Mouse (Mus musculus): ENCODE results near the gene Ten1. TPM values are rescaled to one million over a fixed set of nuclear protein-coding genes. Genes with fewer than 3 reads are reported as not detected.
A peak's percentile ranks its signal among the peaks of the same experiment; 100 is the strongest.

The Ten1 gene
- total RNA-seq (2015; ENCODE audit: low replicate concordance), result 10.4 and 14.4 TPM in 2 replicates
- 2.7 and 6.4 TPM in 2 replicates for total RNA-seq (2017; ENCODE audit: low replicate concordance)

DNA sequence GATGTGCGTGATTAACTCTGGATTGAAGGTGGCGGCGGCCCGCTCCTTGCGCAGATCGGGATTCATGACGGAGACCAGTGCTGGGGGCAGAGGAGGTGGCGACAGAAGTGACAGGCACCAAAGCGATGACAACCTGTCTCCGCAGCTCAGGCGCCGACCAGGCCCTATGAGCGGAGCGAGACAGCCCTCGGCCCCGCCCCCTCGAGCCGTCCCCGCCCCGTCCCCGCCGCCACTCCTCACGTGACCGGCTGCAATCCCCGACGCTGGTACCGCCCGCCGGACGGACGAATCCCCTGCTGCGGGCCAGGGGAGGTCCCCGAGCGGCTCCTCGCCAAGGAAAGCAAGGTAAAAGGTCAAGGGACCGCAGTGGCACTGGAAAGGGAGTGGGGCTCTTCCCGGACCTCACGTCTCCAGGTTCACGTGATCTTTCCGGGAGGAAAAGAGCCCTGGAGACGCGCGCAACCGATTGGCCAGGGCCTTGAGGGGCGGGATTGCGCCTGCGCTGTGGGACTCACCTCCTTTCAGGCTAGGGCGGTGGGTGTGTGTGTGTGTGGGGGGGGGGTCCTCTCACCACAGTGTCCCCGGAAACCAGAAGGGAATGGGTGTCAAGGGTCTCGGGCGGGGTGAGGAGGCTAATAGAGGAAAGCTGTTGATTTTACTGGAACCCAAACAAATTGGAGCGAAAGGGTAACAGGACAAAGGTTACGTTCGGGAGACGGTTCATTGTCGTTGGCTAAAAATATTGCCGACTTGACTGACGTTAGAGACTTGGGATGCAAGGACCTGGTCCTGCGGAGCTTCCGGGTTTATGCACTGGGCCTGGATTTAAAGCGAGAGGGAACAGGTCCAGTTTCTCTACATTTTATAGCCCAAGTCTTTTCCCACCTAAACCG, at the start of gene Ten1, which contains the start of gene Acox1:
TSS of gene Ten1 (plus strand) at position 217 of the 893 bp plus-strand sequence.
TSS of gene Acox1 (minus strand) at position 407 of the 893 bp plus-strand sequence.
- peak; percentile 91 for ATAC-seq (replicated peaks; ENCODE audit: low FRiP score, poor library complexity, severe bottlenecking)

DNA sequence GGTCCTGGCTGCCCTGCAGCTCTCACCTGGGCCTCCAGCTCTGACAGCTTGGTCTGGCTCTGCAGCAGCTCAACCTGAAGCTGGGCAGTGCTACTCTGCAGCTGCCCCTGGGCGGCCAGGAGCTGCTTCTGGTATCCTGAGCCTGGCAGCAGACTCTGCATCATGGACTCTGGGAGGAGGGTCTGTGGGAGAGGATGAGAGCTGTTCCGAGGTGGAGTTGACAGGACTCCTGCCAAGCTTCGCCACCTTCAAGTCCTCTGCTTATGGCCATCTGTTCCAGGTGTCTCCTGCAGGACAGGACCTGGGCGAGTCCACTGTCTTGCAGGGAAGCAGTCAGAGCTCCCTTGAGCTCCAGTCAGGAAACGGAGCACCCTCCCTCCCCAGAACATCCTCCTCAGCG, 49.3 kb upstream of the Ten1 start:
- no peak for ATAC-seq (replicated peaks; ENCODE audit: low FRiP score, poor library complexity, severe bottlenecking)

GRCm38 (mm10) chr11:116150960-116151359, 47.7 kb upstream of the Ten1 start:
- ATAC-seq (replicated peaks; ENCODE audit: low FRiP score, poor library complexity, severe bottlenecking), result peak; percentile 81

DNA sequence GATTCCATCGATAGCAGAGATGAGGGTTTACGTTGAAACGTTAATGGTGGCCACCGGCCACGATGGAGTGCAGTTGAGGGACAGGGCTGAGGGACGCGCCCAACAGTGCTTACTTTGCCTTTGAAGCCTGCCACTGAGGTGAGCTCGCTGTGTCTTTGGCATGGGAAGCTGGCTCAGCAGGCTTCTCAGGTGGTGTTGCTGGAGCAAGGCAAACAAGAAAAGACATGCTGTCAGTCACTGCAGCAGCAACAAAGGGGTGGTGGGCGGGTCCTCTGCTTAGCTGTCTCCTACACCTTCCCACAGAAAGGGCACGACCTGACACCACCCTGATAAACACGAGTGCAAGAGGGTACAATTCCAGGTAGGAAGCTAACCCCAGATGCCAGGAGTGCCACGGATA, 37.3 kb upstream of the Ten1 start:
- ATAC-seq (replicated peaks; ENCODE audit: low FRiP score, poor library complexity, severe bottlenecking), result no peak

GRCm38 (mm10) chr11:116162146-116162545, 36.5 kb upstream of the Ten1 start:
- no peak for ATAC-seq (replicated peaks; ENCODE audit: low FRiP score, poor library complexity, severe bottlenecking)

- ATAC-seq (replicated peaks; ENCODE audit: low FRiP score, poor library complexity, severe bottlenecking), result no peak
Measured at GRCm38 (mm10) chr11:116163002-116163401, 35.7 kb upstream of the Ten1 start.

GRCm38 (mm10) chr11:116167232-116167631, 31.4 kb upstream of the Ten1 start:
- ATAC-seq (replicated peaks; ENCODE audit: low FRiP score, poor library complexity, severe bottlenecking), result 0 out of 2 replicates have a peak, but pooled peaks have one; percentile 2

- peak; percentile 98 for ATAC-seq (replicated peaks; ENCODE audit: low FRiP score, poor library complexity, severe bottlenecking)
Measured at GRCm38 (mm10) chr11:116167884-116168439, 30.7 kb upstream of the Ten1 start, which contains the start of gene Fbf1. Gene Fbf1, minus strand, starts transcription at chr11:116168166.

GRCm38 (mm10) chr11:116169214-116169613, 29.4 kb upstream of the Ten1 start:
- ATAC-seq (replicated peaks; ENCODE audit: low FRiP score, poor library complexity, severe bottlenecking), result no peak

DNA sequence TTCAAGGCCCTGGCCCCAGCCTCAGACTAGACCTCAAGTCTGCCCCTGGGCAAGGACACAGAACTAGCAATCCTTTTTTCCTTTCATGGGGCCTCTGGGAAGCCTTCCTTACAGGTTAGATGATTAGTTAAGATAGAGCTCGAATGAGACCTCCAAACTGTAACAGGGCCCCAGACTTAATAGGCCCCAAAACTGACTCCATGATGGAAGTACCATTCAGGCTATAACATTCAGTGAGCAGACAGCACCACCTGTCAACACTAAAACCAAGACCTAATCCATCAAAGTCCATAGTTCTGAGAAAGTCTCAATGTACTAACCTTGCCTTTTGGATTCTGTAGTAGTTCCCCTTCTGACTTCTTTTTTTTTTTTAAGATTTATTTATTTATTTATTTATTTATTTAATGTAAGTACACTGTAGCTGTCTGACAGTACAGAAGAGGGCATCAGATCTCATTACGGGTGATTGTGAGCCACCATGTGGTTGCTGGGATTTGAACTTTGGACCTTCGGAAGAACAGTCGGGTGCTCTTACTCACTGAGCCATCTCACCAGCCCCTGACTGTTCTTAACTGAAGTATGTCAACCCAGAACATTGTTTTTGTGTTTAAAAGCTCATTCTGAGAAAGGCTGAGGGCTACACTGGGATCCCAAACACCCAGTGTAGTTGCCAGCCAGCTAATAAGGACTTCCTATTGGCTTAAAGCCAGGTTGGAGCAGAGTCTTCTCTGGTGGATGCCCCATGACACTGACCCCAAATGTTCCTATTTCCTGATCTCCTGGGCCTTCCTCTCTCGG, 28.5 kb upstream of the Ten1 start:
- no peak for ATAC-seq (replicated peaks; ENCODE audit: low FRiP score, poor library complexity, severe bottlenecking)

DNA sequence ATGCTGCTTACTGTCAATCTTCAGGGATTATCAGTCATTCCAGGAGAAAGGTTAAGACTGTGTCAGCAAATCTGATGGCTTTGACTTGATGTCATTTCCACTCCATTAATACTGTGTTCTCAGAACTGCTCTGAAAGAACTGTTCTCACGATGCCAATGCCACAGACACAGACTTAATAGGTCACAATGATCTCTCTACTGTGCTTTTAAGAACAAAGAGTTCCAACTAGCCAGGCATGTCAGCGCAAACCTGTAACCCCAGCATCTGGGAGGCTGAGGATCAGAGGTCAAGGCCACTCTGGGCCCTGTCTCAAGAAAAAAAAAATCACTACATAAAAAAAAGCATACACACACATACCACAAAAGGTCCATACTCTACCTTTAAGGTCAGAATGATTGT, 26.7 kb upstream of the Ten1 start:
- no peak for ATAC-seq (replicated peaks; ENCODE audit: low FRiP score, poor library complexity, severe bottlenecking)

- ATAC-seq (replicated peaks; ENCODE audit: low FRiP score, poor library complexity, severe bottlenecking), result no peak
Measured at GRCm38 (mm10) chr11:116174775-116175448, 23.7 kb upstream of the Ten1 start.

DNA sequence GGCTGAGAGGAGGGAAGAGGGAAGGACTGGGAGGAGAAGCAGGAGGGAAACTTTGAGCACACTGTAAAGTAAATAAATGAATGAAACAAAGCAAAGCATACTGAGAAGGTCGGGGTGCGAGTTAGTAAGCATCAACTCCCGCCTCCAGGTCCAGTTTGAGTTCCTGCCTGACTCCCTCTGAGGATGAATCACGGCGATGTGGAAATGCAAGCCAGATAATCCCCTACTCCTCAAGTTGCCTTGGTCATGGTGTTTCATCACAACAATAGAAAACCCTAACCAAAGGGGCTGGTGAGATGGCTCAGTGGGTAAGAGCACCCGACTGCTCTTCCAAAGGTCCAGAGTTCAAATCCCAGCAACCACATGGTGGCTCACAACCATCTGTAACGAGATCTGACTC, 22.6 kb upstream of the Ten1 start:
- ATAC-seq (replicated peaks; ENCODE audit: low FRiP score, poor library complexity, severe bottlenecking), result no peak

- ATAC-seq (replicated peaks; ENCODE audit: low FRiP score, poor library complexity, severe bottlenecking), result no peak
Measured at GRCm38 (mm10) chr11:116178411-116179121, 20.1 kb upstream of the Ten1 start.

DNA sequence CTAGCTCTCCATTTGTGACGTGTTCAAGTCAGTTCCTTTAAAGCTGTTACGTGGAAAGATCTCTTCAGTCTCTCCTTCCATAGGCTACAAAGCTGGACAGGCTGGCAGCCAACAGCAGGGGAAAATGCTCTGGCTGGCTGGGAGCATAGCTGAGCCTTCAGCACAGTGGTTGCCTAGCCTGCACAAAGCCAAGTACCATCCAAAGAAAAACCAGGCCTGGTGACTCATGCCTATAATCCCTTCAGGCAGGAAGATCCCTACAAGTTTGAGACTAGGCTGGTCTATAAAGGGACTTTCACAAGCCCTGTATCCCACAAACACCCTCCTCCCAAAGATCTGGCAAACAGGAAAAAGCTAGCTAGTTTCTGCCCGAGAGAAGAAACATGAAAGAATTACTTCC, 12.8 kb upstream of the Ten1 start:
- ATAC-seq (replicated peaks; ENCODE audit: low FRiP score, poor library complexity, severe bottlenecking), result no peak

DNA sequence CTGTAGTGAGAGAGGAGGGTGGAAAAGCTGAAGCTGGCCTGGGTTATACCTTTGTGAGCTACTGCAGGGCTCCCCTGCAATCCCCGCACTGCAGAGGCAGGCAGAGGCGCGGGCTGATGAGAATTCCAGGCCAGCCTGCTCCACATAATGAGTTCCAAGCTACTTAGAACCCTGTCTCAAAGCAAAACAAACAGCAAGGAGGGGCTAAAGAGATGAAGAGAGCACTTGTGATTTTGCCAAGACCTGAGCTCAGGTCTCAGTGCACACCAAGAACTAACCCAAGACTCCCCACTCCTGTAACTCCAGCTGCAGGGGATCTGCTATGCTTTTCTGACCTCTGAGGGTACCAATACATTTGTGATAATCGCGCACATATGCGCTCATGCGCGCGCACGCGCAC, 12.3 kb upstream of the Ten1 start:
- ATAC-seq (replicated peaks; ENCODE audit: low FRiP score, poor library complexity, severe bottlenecking), result no peak

DNA sequence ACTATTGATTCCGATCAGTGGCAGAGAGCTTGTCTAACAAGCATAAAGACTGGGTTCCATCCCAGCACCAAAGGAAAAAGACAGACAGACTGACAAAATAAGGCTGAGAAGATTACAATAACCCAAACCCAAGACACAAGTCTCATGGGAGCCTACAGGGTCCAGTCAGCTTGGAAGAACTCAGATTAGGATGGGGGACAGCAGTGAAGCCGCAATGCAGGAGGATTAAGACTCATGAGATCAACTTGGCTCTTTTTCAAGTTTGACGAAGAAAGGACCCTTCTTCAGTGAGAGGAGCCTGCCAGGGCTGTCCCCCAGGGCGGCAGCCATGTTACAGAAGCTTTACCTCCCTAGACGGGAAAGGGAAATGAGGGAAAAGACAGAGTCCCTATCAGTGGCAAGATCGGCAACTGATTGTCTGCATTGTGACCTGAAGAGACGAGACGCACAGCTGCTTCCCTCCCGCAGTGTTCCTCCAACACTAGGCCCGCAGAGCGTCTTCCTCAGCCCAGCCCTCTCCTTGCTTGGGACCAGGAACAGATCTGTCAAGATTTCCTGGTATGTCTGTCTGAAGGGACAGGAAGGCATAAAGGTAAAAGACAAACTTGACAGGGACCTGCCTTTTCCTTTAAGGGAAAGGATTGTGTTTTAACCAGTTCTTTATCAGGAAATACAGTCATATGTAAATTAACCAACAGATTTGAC, 11.3 kb upstream of the Ten1 start:
- no peak for ATAC-seq (replicated peaks; ENCODE audit: low FRiP score, poor library complexity, severe bottlenecking)

GRCm38 (mm10) chr11:116194619-116195018, 4.0 kb upstream of the Ten1 start:
- ATAC-seq (replicated peaks; ENCODE audit: low FRiP score, poor library complexity, severe bottlenecking), result no peak

Data from erythroblast, adult 5-6 weeks (primary cell).